Mouse (Mus musculus) T-cell, adult 2 months (primary cell): ENCODE data around the gene A630023A22Rik.

Experiments
- DNase-seq: peaks from one replicate; pipeline ENCODE4 v3.0.0; 2022; ENCODE audit warnings: low spot score

Gene A630023A22Rik

GRCm38 (mm10) chr14:34102601-34103000 is at the start of gene A630023A22Rik:
TSS of gene A630023A22Rik (minus strand) at chr14:34102754.
- no peak for DNase-seq

GRCm38 (mm10) chr14:34152342-34152741 is 49.8 kb upstream of the A630023A22Rik start, which contains the start of gene Npy4r:
TSS of gene Npy4r (minus strand) at chr14:34152489.
- no peak for DNase-seq

GRCm38 (mm10) chr14:34142915-34143314 is 40.4 kb upstream of the A630023A22Rik start:
- DNase-seq: no peak

GRCm38 (mm10) chr14:34142316-34142715 is 39.8 kb upstream of the A630023A22Rik start:
- no peak for DNase-seq

- no peak for DNase-seq
These were observed 37.4 kb upstream of the A630023A22Rik start for GRCm38 (mm10) chr14:34139671-34140664.

GRCm38 (mm10) chr14:34135391-34135790 is 32.8 kb upstream of the A630023A22Rik start:
- DNase-seq: no peak

GRCm38 (mm10) chr14:34131216-34131615 is 28.7 kb upstream of the A630023A22Rik start:
- no peak for DNase-seq

- DNase-seq: no peak
These were observed 19.1 kb upstream of the A630023A22Rik start for GRCm38 (mm10) chr14:34121691-34122090.

GRCm38 (mm10) chr14:34120923-34121351 is 18.4 kb upstream of the A630023A22Rik start:
- no peak for DNase-seq

GRCm38 (mm10) chr14:34120016-34120910 is 17.7 kb upstream of the A630023A22Rik start:
- no peak for DNase-seq

GRCm38 (mm10) chr14:34119046-34119723 is 16.6 kb upstream of the A630023A22Rik start:
- DNase-seq: no peak

GRCm38 (mm10) chr14:34114311-34114710 is 11.8 kb upstream of the A630023A22Rik start:
- DNase-seq: no peak

- no peak for DNase-seq
These were observed 5.0 kb upstream of the A630023A22Rik start for GRCm38 (mm10) chr14:34107594-34107993.

- DNase-seq: no peak
These were observed 4.0 kb upstream of the A630023A22Rik start for GRCm38 (mm10) chr14:34106389-34107062.

- no peak for DNase-seq
These were observed 2.3 kb upstream of the A630023A22Rik start for GRCm38 (mm10) chr14:34104892-34105291.

GRCm38 (mm10) chr14:34103855-34104254 is 1.3 kb upstream of the A630023A22Rik start:
- DNase-seq: no peak

- DNase-seq: no peak
These were observed 6.4 kb downstream of the A630023A22Rik start for GRCm38 (mm10) chr14:34096161-34096560.

- DNase-seq: no peak
These were observed 9.7 kb downstream of the A630023A22Rik start for GRCm38 (mm10) chr14:34092856-34093255.

GRCm38 (mm10) chr14:34091475-34091874 is 11.1 kb downstream of the A630023A22Rik start:
- DNase-seq: no peak

- no peak for DNase-seq
These were observed 12.8 kb downstream of the A630023A22Rik start for GRCm38 (mm10) chr14:34089796-34090195.

GRCm38 (mm10) chr14:34087856-34088398 is 14.6 kb downstream of the A630023A22Rik start:
- DNase-seq: no peak
